Mouse (Mus musculus) MEL (cell line): ENCODE data around the gene Iqcf3. TPM values are rescaled to one million over a fixed set of nuclear protein-coding genes. Genes with fewer than 3 reads are reported as not detected.

Source experiments
- DNase-seq: peaks from one replicate; pipeline ENCODE4 v3.0.0; 2011; ENCODE audit warnings: low read depth, low spot score
- H3K27ac ChIP-seq: 2 replicates; pipeline ENCODE4 v1.5.1; 2012; ENCODE audit warnings: low read depth, mild to moderate bottlenecking, control low read depth, low read length, moderate library complexity; ENCODE audit not compliant: control insufficient read depth
- H3K27me3 ChIP-seq, 2 experiments: fragments of 150-350 bp in 1 of 2; sonication (generic) in 1 of 2; 2 replicates each; pipeline ENCODE4 v1.6.1; 2012; ENCODE audit warnings: low read length in 2 of 2, mild to moderate bottlenecking in 2 of 2, improper control_type of control experiment in 1 of 2, moderate library complexity in 1 of 2; ENCODE audit not compliant: insufficient read depth in 2 of 2, control insufficient read depth in 1 of 2
- H3K36me3 ChIP-seq, 2 experiments: 2 replicates each; pipeline ENCODE4 v1.6.1; 2012 to 2014; ENCODE audit warnings: low read length in 2 of 2, improper control_type of control experiment in 1 of 2, inconsistent platforms in 1 of 2, mild to moderate bottlenecking in 1 of 2; ENCODE audit not compliant: insufficient read depth in 2 of 2, control insufficient read depth in 1 of 2
- H3K4me1 ChIP-seq, 2 experiments: fragments of 150-350 bp in 1 of 2; sonication (generic) in 1 of 2; 2 replicates each; pipeline ENCODE4 v1.6.1; 2012; ENCODE audit warnings: low read length in 2 of 2, improper control_type of control experiment in 1 of 2, mild to moderate bottlenecking in 1 of 2; ENCODE audit not compliant: insufficient read depth in 2 of 2, control insufficient read depth in 1 of 2
- H3K4me3 ChIP-seq, 2 experiments: fragments of 150-350 bp in 1 of 2; sonication (generic) in 1 of 2; 2 replicates each; pipeline ENCODE4 v1.5.1; 2012; ENCODE audit warnings: low read depth in 2 of 2, low read length in 2 of 2, mild to moderate bottlenecking in 2 of 2, moderate library complexity in 2 of 2, control low read depth in 1 of 2, improper control_type of control experiment in 1 of 2; ENCODE audit not compliant: control insufficient read depth in 1 of 2, insufficient read depth in 1 of 2
- H3K79me2 ChIP-seq: 2 replicates; pipeline ENCODE4 v1.6.1; 2012; ENCODE audit warnings: mild to moderate bottlenecking, low read length, moderate library complexity; ENCODE audit not compliant: control insufficient read depth, poor library complexity, insufficient read depth
- H3K9ac ChIP-seq: 2 replicates; pipeline ENCODE4 v1.6.1; 2012; ENCODE audit warnings: low read depth, mild to moderate bottlenecking, control low read depth, low read length, moderate library complexity; ENCODE audit not compliant: control insufficient read depth, poor library complexity, severe bottlenecking
- H3K9me3 ChIP-seq: fragments of 150-350 bp; sonication (generic); replicated peaks from 2 replicates; pipeline ENCODE4 v1.6.1; 2012; ENCODE audit warnings: mild to moderate bottlenecking, low read length, improper control_type of control experiment, moderate library complexity; ENCODE audit not compliant: insufficient read depth
- BHLHE40 ChIP-seq: IDR thresholded peaks from 2 replicates; pipeline ENCODE4 v1.6.1; 2012; ENCODE audit warnings: low read depth, mild to moderate bottlenecking, inconsistent platforms, low read length, improper control_type of control experiment, borderline replicate concordance
- CHD1 ChIP-seq: IDR thresholded peaks from 2 replicates; pipeline ENCODE4 v1.6.1; 2012; ENCODE audit warnings: low read depth, mild to moderate bottlenecking, inconsistent platforms, low read length, improper control_type of control experiment
- E2F4 ChIP-seq: IDR thresholded peaks from 2 replicates; pipeline ENCODE4 v1.6.1; 2011; ENCODE audit warnings: low read depth, low read length, improper control_type of control experiment, borderline replicate concordance
- ELF1 ChIP-seq: IDR thresholded peaks from 2 replicates; pipeline ENCODE4 v1.6.1; 2014; ENCODE audit warnings: low read depth, mild to moderate bottlenecking, inconsistent platforms, low read length, improper control_type of control experiment, moderate library complexity
- EP300 ChIP-seq, 2 experiments: IDR thresholded peaks; 2 replicates each; pipeline ENCODE4 v1.6.1; 2011; ENCODE audit warnings: improper control_type of control experiment in 2 of 2, low read length in 2 of 2, low read depth in 1 of 2, mild to moderate bottlenecking in 1 of 2
- ETS1 ChIP-seq: IDR thresholded peaks from 2 replicates; pipeline ENCODE4 v1.6.1; 2012; ENCODE audit warnings: low read depth, mild to moderate bottlenecking, inconsistent platforms, low read length, improper control_type of control experiment, moderate library complexity
- GABPA ChIP-seq: IDR thresholded peaks from 2 replicates; pipeline ENCODE4 v1.6.1; 2012; ENCODE audit warnings: low read depth, mild to moderate bottlenecking, inconsistent platforms, low read length, improper control_type of control experiment, moderate library complexity
- GATA1 ChIP-seq: IDR thresholded peaks from 2 replicates; pipeline ENCODE4 v1.6.1; 2011; ENCODE audit warnings: low read depth, low read length, improper control_type of control experiment
- HCFC1 ChIP-seq: IDR thresholded peaks from 2 replicates; pipeline ENCODE4 v1.6.1; 2012; ENCODE audit warnings: low read depth, mild to moderate bottlenecking, inconsistent platforms, low read length, improper control_type of control experiment, moderate library complexity
- JUND ChIP-seq: IDR thresholded peaks from 2 replicates; pipeline ENCODE4 v1.6.1; 2011; ENCODE audit warnings: low read depth, mild to moderate bottlenecking, improper control_type of control experiment, low read length
- MAFK ChIP-seq: IDR thresholded peaks from 2 replicates; pipeline ENCODE4 v1.6.1; 2011; ENCODE audit warnings: low read depth, mild to moderate bottlenecking, low read length, improper control_type of control experiment, borderline replicate concordance
- MAX ChIP-seq: IDR thresholded peaks from 2 replicates; pipeline ENCODE4 v1.6.1; 2011; ENCODE audit warnings: low read length, improper control_type of control experiment
- MAZ ChIP-seq: IDR thresholded peaks from 2 replicates; pipeline ENCODE4 v1.6.1; 2012; ENCODE audit warnings: low read depth, mild to moderate bottlenecking, inconsistent platforms, low read length, improper control_type of control experiment
- MEF2A ChIP-seq: IDR thresholded peaks from 2 replicates; pipeline ENCODE4 v1.6.1; 2014; ENCODE audit warnings: low read depth, mild to moderate bottlenecking, inconsistent platforms, low read length, improper control_type of control experiment; ENCODE audit not compliant: poor library complexity, insufficient replicate concordance, severe bottlenecking; ENCODE audit errors: extremely low read depth
- MXI1 ChIP-seq: IDR thresholded peaks from 2 replicates; pipeline ENCODE4 v1.6.1; 2011; ENCODE audit warnings: mild to moderate bottlenecking, low read depth, low read length, improper control_type of control experiment
- NELFE ChIP-seq: IDR thresholded peaks from 2 replicates; pipeline ENCODE4 v1.6.1; 2011; ENCODE audit warnings: low read depth, low read length, improper control_type of control experiment
- NRF1 ChIP-seq: IDR thresholded peaks from 2 replicates; pipeline ENCODE4 v1.6.1; 2014; ENCODE audit warnings: low read depth, mild to moderate bottlenecking, inconsistent platforms, low read length, improper control_type of control experiment, moderate library complexity; ENCODE audit not compliant: poor library complexity, insufficient read depth, severe bottlenecking
- POLR2A ChIP-seq, 2 experiments: IDR thresholded peaks; 2 replicates each; pipeline ENCODE4 v1.6.1; 2011 to 2012; ENCODE audit warnings: low read length in 2 of 2, mild to moderate bottlenecking in 2 of 2, control low read depth in 1 of 2, improper control_type of control experiment in 1 of 2, low read depth in 1 of 2, moderate library complexity in 1 of 2; ENCODE audit not compliant: control insufficient read depth in 1 of 2, insufficient read depth in 1 of 2, poor library complexity in 1 of 2
- POLR2AphosphoS5 ChIP-seq: IDR thresholded peaks from 2 replicates; pipeline ENCODE4 v1.6.1; 2012; ENCODE audit warnings: low read depth, borderline replicate concordance, mild to moderate bottlenecking, inconsistent platforms, low read length, moderate library complexity, mixed read lengths
- SIN3A ChIP-seq: IDR thresholded peaks from 2 replicates; pipeline ENCODE4 v1.6.1; 2012; ENCODE audit warnings: low read length, improper control_type of control experiment, inconsistent platforms
- TAL1 ChIP-seq: IDR thresholded peaks from 2 replicates; pipeline ENCODE4 v1.6.1; 2012; ENCODE audit warnings: mild to moderate bottlenecking, inconsistent platforms, low read length, moderate library complexity, mixed read lengths
- TBP ChIP-seq: IDR thresholded peaks from 2 replicates; pipeline ENCODE4 v1.8.0; 2011; ENCODE audit warnings: low read depth, low read length, improper control_type of control experiment
- TCF12 ChIP-seq: IDR thresholded peaks from 2 replicates; pipeline ENCODE4 v1.6.1; 2014; ENCODE audit warnings: low read depth, mild to moderate bottlenecking, inconsistent platforms, low read length, improper control_type of control experiment, moderate library complexity
- USF1 ChIP-seq: IDR thresholded peaks from 2 replicates; pipeline ENCODE4 v1.6.1; 2014; ENCODE audit warnings: low read depth, mild to moderate bottlenecking, inconsistent platforms, low read length, improper control_type of control experiment, moderate library complexity
- USF2 ChIP-seq, 2 experiments: IDR thresholded peaks; 2 replicates each; pipeline ENCODE4 v1.6.1; 2011 to 2012; ENCODE audit warnings: improper control_type of control experiment in 2 of 2, low read length in 2 of 2, borderline replicate concordance in 1 of 2, inconsistent platforms in 1 of 2, low read depth in 1 of 2, mild to moderate bottlenecking in 1 of 2; ENCODE audit not compliant: insufficient read depth in 1 of 2
- ZMIZ1 ChIP-seq: IDR thresholded peaks from 2 replicates; pipeline ENCODE4 v1.6.1; 2012; ENCODE audit warnings: low read depth, mild to moderate bottlenecking, inconsistent platforms, low read length, improper control_type of control experiment, moderate library complexity
- ZNF384 ChIP-seq: IDR thresholded peaks from 2 replicates; pipeline ENCODE4 v1.6.1; 2012; ENCODE audit warnings: low read depth, mild to moderate bottlenecking, inconsistent platforms, low read length, improper control_type of control experiment
- polyA plus RNA-seq, 2 experiments: library from polyadenylated mRNA; stranded (reverse) in 1 of 2; unstranded in 1 of 2; fragments of >175 nt in 1 of 2; fragments of >200 nt in 1 of 2; gene quantifications; 2 replicates each; pipeline versions ENCODE4 v1.2.1 to v1.2.4; 2012; ENCODE audit warnings: low replicate concordance in 2 of 2, low read depth in 1 of 2; ENCODE audit not compliant: insufficient read length in 2 of 2, insufficient read depth in 1 of 2, missing spikeins in 1 of 2
- total RNA-seq: library from RNA; depleted of rRNA; stranded (reverse); fragments of 300-350 nt; gene quantifications from 2 replicates; pipeline ENCODE4 v1.2.3, GENCODE M21; 2012

Iqcf3 gene
- total and polyA plus RNA-seq, 3 experiments = not detected

- Histone ChIP-seq H3K27me3 (no peaks in the 10 kb centered on the region), H3K79me2 (peaks cover 17% of the 10 kb centered on the region), H3K36me3 (peaks cover 0 to 2% of the 10 kb centered on the region in 2 experiments; a peak in 3 of 4 replicates), H3K27ac (no peak overlapping the region), H3K9me3 (no peaks in the 10 kb centered on the region), H3K9ac (no peak overlapping the region), H3K4me3 (no peak overlapping the region), H3K4me1 (peaks cover 0 to 7% of the 10 kb centered on the region in 2 experiments; a peak in 3 of 4 replicates)
- no peak for TF ChIP-seq JUND
- TF ChIP-seq NRF1 = no peak
- no peak for TF ChIP-seq SIN3A
- no peak for TF ChIP-seq ZMIZ1
- TF ChIP-seq EP300 (IDR thresholded peaks at IDR 0.05; ENCODE audit: low read depth in 1 of 2, low read length in 2 of 2) = no peak
- TF ChIP-seq MAX = no peak
- no peak for TF ChIP-seq TBP
- TF ChIP-seq BHLHE40 = no peak
- no peak for TF ChIP-seq MAZ
- no peak for TF ChIP-seq ELF1
- TF ChIP-seq USF2 (IDR thresholded peaks at IDR 0.05; ENCODE audit: borderline replicate concordance in 1 of 2, insufficient read depth in 1 of 2, low read depth in 1 of 2, low read length in 2 of 2) = no peak
- TF ChIP-seq USF1 = no peak
- TF ChIP-seq GABPA = no peak
- no peak for TF ChIP-seq POLR2A (IDR thresholded peaks at IDR 0.05; ENCODE audit: control insufficient read depth in 1 of 2, insufficient read depth in 1 of 2, low read depth in 1 of 2, low read length in 2 of 2, poor library complexity in 1 of 2)
- TF ChIP-seq MAFK = no peak
- no peak for TF ChIP-seq HCFC1
- TF ChIP-seq TAL1 = no peak
- no peak for TF ChIP-seq TCF12
- no peak for TF ChIP-seq ETS1
- no peak for TF ChIP-seq E2F4
- no peak for DNase-seq
These were observed 78.3 kb downstream of the Iqcf3 start for GRCm38 (mm10) chr9:106483136-106483535.

- no peak for DNase-seq
- TF ChIP-seq POLR2AphosphoS5 (no peak), NRF1 (no peak), USF1 (no peak), MAX (no peak), ETS1 (no peak), NELFE (no peak), MXI1 (no peak), ZNF384 (no peak), USF2 (IDR thresholded peaks at IDR 0.05; ENCODE audit: borderline replicate concordance in 1 of 2, insufficient read depth in 1 of 2, low read depth in 1 of 2, low read length in 2 of 2) (no peak), ELF1 (no peak), EP300 (IDR thresholded peaks at IDR 0.05; ENCODE audit: low read depth in 1 of 2, low read length in 2 of 2) (no peak), TBP (no peak), SIN3A (no peak), JUND (no peak), E2F4 (no peak), MEF2A (no peak), TAL1 (no peak), CHD1 (no peak), MAZ (no peak), GATA1 (no peak)
These were observed 78.8 kb downstream of the Iqcf3 start for GRCm38 (mm10) chr9:106482578-106483115.

More at GRCm38 (mm10) chr9:106482578-106483115, 78.8 kb downstream of the Iqcf3 start:
- Histone ChIP-seq H3K79me2 (peaks cover 22% of the 10 kb centered on the region), H3K36me3 (peaks cover 0 to 3% of the 10 kb centered on the region in 2 experiments; a peak in 3 of 4 replicates), H3K4me3 (no peak overlapping the region), H3K9ac (no peak overlapping the region), H3K4me1 (peaks cover 0 to 9% of the 10 kb centered on the region in 2 experiments; a peak in 3 of 4 replicates), H3K27me3 (no peaks in the 10 kb centered on the region), H3K9me3 (no peaks in the 10 kb centered on the region), H3K27ac (no peak overlapping the region)
